Mouse (Mus musculus) hindbrain, embryonic 16.5 days (tissue): Measurements from ENCODE around the gene Rab29. TPM values are rescaled to one million over a fixed set of nuclear protein-coding genes. Genes with fewer than 3 reads are reported as not detected.

ENCODE experiments used
- ATAC-seq: fragments of 200-750 bp; cut with Nextera tagmentation; 2 replicates; pipeline ENCODE4 v1.8.0; 2017; ENCODE audit warnings: moderate TSS enrichment, moderate library complexity
- H3K27ac ChIP-seq: fragments of 300-500 bp; sonication (generic); 2 replicates; pipeline ENCODE4 v1.5.1; 2014; ENCODE audit warnings: low read depth, mild to moderate bottlenecking, control low read depth, low read length, moderate library complexity
- H3K27me3 ChIP-seq: fragments of 300-500 bp; sonication (generic); replicated peaks from 2 replicates; pipeline ENCODE4 v1.6.1; 2014; ENCODE audit warnings: low read length; ENCODE audit not compliant: control insufficient read depth, insufficient read depth
- H3K36me3 ChIP-seq: fragments of 300-500 bp; sonication (generic); 2 replicates; pipeline ENCODE4 v1.6.1; 2014; ENCODE audit warnings: mild to moderate bottlenecking, low read length, moderate library complexity, mixed read lengths; ENCODE audit not compliant: control insufficient read depth, insufficient read depth
- H3K4me1 ChIP-seq: fragments of 300-500 bp; sonication (generic); 2 replicates; pipeline ENCODE4 v1.6.1; 2014; ENCODE audit warnings: low read depth, low read length; ENCODE audit not compliant: control insufficient read depth, insufficient read depth
- H3K4me2 ChIP-seq: fragments of 300-500 bp; sonication (generic); 2 replicates; pipeline ENCODE4 v1.6.1; 2014; ENCODE audit warnings: mild to moderate bottlenecking, low read length, control low read depth, moderate library complexity
- H3K4me3 ChIP-seq: fragments of 300-500 bp; sonication (generic); 2 replicates; pipeline ENCODE4 v1.5.1; 2014; ENCODE audit warnings: mild to moderate bottlenecking, low read length, control low read depth, moderate library complexity
- H3K9ac ChIP-seq: fragments of 300-500 bp; sonication (generic); 2 replicates; pipeline ENCODE4 v1.6.1; 2014; ENCODE audit warnings: low read depth, mild to moderate bottlenecking, control low read depth, low read length, moderate library complexity
- H3K9me3 ChIP-seq: fragments of 300-500 bp; sonication (generic); 2 replicates; pipeline ENCODE4 v1.6.1; 2014; ENCODE audit warnings: mild to moderate bottlenecking, low read length, moderate library complexity; ENCODE audit not compliant: control insufficient read depth
- WGBS: fragments of 180-500 bp; shearing (Covaris S2); extraction: QIAGEN DNeasy Blood & Tissue Kit; methylation state at CpG from one replicate; pipeline ENCODE4 v1.1.7; 2014; 5-methylcytosine and 5-hydroxymethylcytosine counted together
- polyA plus RNA-seq: library from polyadenylated mRNA; unstranded; fragments of >200 nt; fragmentation: Nextera tagmentation; extraction: Ambion mirVana; gene quantifications from 2 replicates; pipeline ENCODE4 v1.2.1, GENCODE M21; 2015

Gene Rab29
- polyA plus RNA-seq, 1 experiment from 2014 or later = 8.6 TPM

DNA sequence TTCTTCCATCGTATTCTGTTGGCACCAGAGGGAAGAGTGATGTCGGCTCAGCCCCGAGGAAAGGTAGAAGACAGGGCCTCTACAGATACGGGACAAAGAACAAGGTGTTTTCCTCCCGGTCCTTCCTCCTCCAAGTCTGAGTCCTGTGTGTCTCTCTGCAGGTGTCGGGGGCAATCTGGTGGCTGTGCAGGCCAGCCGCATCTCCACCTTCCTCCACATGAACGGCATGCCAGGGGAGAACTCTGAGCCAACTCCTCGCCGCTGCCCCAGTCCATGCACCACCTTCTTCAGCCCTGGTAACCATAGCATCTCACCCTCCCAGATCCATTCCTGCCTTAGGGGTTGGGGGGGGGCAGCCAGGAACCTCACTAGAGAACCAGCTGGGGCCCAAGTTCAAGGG, 23.3 kb upstream of the Rab29 start:
- H3K4me1 ChIP-seq = no peaks in the 10 kb centered on the region
- no peaks in the 10 kb centered on the region for H3K27me3 ChIP-seq
- H3K4me3 ChIP-seq = no peak overlapping the region
- ATAC-seq = no peak
- no peak overlapping the region for H3K9ac ChIP-seq
- no peak overlapping the region for H3K4me2 ChIP-seq
- 95% methylated on average over 10 of the region's 10 CpGs for WGBS
- peaks cover 11% of the 10 kb centered on the region; the same call in 1 of the 2 replicates for H3K36me3 ChIP-seq
- no peak overlapping the region for H3K27ac ChIP-seq
- H3K9me3 ChIP-seq = no peaks in the 10 kb centered on the region

DNA sequence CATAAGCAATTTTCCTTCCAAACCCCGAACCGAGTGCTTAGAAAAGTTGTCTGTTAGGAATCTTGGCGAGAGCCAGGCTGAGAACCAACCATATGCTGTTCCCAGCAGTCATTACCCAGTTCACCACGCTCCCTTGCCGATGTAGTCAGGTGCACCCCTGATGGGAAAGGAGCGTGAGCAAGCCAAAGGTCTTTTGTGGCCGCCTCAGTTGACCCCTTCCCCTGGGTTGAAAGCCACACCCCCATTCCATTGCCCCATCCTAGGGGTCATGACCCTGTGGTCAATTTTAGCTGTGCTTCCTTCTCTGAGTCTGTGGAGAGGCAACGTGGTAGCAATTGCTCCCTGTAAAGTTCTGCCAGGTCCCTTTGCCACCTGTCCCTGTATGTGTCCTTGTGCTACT, 22.1 kb upstream of the Rab29 start:
- no peak overlapping the region for H3K9ac ChIP-seq
- no peak overlapping the region for H3K4me2 ChIP-seq
- H3K4me3 ChIP-seq = no peak overlapping the region
- no peak for ATAC-seq
- H3K36me3 ChIP-seq = peaks cover 11% of the 10 kb centered on the region; the same call in 1 of the 2 replicates
- no peaks in the 10 kb centered on the region for H3K27me3 ChIP-seq
- no peak overlapping the region for H3K27ac ChIP-seq
- no peaks in the 10 kb centered on the region for H3K4me1 ChIP-seq
- 38% methylated on average over 8 of the region's 8 CpGs for WGBS
- H3K9me3 ChIP-seq = no peaks in the 10 kb centered on the region

DNA sequence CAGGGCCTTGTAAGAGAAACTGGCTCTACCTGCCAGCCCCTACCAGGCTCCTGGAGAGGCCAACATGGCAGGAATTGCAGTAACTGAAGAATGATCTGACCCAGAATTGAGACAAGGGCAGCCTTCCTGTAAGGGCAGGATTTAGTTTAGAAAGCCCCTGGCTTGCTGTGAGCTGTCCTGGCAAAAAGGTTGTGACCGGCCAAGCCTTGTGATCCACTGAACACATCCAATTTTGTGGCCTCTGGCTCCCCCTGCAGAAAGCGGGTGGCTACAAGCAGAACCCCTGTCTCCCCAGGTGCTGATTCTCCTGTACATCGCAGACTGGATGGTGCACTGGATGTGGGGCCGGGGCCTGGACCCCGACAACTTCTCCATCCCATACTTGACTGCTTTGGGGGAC, 20.8 kb upstream of the Rab29 start:
- 76% methylated on average over 5 of the region's 5 CpGs for WGBS

DNA sequence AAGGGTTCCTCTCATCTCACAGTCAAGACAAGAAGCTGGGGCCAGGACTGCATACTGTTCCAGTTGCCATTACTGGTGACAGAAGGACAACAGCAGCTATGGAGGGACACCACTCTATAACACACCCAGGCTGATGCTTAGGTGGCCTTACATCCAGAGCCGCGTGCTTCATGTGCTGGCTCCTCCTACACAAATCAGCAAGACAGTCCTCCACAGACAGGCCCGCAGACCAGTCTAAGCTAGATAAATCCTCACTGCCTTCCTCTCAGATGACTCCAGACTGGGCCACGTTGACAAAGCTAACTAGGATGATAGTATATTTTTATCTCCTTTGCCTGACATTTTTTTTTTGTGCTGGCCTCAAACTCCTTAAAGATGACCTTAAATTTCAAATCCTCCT, 5.2 kb upstream of the Rab29 start:
- Histone ChIP-seq H3K4me3 (no peak overlapping the region), H3K27me3 (no peaks in the 10 kb centered on the region), H3K9me3 (no peaks in the 10 kb centered on the region), H3K27ac (no peak overlapping the region), H3K9ac (no peak overlapping the region), H3K36me3 (no peaks in the 10 kb centered on the region), H3K4me1 (no peaks in the 10 kb centered on the region), H3K4me2 (no peak overlapping the region)
- WGBS = 76% methylated on average over 4 of the region's 4 CpGs
- no peak for ATAC-seq

More for the DNA sequence above, 20.8 kb upstream of the Rab29 start:
- no peaks in the 10 kb centered on the region for H3K9me3 ChIP-seq
- no peak overlapping the region for H3K27ac ChIP-seq
- H3K9ac ChIP-seq = no peak overlapping the region
- H3K27me3 ChIP-seq = no peaks in the 10 kb centered on the region
- peaks cover 7% of the 10 kb centered on the region; the same call in 1 of the 2 replicates for H3K36me3 ChIP-seq
- H3K4me1 ChIP-seq = no peaks in the 10 kb centered on the region
- no peak for ATAC-seq
- H3K4me3 ChIP-seq = no peak overlapping the region
- no peak overlapping the region for H3K4me2 ChIP-seq

DNA sequence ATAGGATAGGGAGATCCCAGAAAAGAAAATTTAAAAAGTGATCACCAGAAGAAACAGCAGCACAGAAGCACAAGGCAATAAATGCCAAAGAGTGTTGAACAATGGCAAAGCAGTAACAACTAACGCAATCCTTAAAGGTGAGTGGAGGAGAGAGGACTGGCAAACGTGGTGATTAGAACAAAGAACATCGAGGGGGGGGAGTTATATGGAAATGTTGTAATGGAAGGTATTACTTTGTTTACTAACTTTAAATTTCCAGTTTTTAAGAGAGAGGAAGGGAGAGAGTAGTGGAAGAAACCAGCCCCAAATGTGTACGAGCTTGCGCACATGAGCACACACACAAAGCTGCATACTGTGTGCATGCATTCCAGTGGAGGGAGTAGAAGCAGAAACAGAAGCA, 1.4 kb upstream of the Rab29 start:
- Histone ChIP-seq H3K4me3 (no peak overlapping the region), H3K9ac (no peak overlapping the region), H3K4me1 (peaks cover 4% of the 10 kb centered on the region; the same call in 1 of the 2 replicates), H3K4me2 (no peak overlapping the region), H3K36me3 (no peaks in the 10 kb centered on the region), H3K9me3 (no peaks in the 10 kb centered on the region), H3K27ac (no peak overlapping the region), H3K27me3 (no peaks in the 10 kb centered on the region)
- ATAC-seq = no peak
- WGBS = 78% methylated on average over 5 of the region's 5 CpGs

DNA sequence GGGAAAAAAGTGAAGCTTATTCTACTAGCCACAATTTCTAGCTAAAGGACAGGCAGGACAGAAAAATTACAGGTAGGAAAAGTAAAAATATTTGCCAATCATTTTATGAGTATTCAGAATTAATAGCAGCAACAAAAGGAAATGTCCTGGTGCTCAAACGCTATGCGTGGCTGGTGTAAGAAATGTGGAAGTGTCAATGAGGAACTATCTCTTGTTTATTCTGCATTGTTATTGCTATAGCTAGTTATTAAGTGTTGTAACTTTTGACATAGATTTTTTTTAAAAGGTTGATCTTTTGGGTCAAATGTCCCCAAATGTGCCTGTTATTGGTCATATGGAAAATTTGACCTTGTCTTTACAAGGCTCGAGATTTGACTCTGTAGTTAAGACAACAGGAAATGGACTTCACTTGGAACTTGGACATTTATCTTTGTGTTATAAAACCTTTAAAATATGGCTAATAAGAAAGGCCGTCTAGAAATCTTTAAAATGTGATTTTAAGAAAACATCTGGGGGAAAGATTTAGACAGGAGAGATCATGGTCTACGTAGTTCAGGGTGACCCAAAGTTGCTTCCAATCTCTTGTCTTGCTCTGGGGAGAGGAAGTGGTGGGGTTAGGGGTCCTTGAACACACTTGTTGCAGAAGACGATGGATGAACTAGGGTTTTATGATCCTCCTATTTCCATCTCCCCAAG, 572 bp upstream of the Rab29 start:
- Histone ChIP-seq H3K27me3 (no peaks in the 10 kb centered on the region), H3K4me2 (no peak overlapping the region; the same call in 1 of the 2 replicates), H3K4me1 (peaks cover 4% of the 10 kb centered on the region; the same call in 1 of the 2 replicates), H3K9ac (no peak overlapping the region), H3K27ac (no peak overlapping the region), H3K9me3 (no peaks in the 10 kb centered on the region), H3K36me3 (no peaks in the 10 kb centered on the region), H3K4me3 (no peak overlapping the region)
- ATAC-seq = peak; percentile 48
- 80% methylated on average over 6 of the region's 6 CpGs for WGBS

DNA sequence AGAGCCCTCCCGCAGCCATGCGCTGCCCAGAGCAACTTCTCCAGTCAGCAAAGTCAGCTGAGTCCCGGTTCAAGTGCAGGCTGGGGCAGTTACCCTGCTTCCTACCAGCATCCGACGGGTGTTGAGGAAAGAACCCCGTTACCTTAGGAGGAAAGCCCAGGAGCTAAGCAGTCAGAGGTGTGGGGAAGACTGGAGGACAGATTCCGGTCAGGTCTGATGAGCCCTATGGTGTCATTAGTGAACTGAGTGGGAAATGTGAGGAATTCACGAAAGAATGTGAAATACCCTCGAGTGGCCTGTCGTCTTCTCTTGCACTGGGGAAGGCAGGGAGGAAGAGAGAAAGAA, 894 bp downstream of the Rab29 start:
- no peaks in the 10 kb centered on the region for H3K9me3 ChIP-seq
- H3K36me3 ChIP-seq = no peaks in the 10 kb centered on the region
- H3K4me3 ChIP-seq = peak overlapping the region; percentile 46
- H3K9ac ChIP-seq = peak overlapping the region; percentile 47
- H3K4me2 ChIP-seq = peak overlapping the region; percentile 60
- ATAC-seq = peak; percentile 19; the same call in 1 of the 2 replicates
- 23% methylated on average over 10 of the region's 10 CpGs for WGBS
- H3K27me3 ChIP-seq = no peaks in the 10 kb centered on the region
- peaks cover 4% of the 10 kb centered on the region; the same call in 1 of the 2 replicates for H3K4me1 ChIP-seq
- no peak overlapping the region for H3K27ac ChIP-seq

DNA sequence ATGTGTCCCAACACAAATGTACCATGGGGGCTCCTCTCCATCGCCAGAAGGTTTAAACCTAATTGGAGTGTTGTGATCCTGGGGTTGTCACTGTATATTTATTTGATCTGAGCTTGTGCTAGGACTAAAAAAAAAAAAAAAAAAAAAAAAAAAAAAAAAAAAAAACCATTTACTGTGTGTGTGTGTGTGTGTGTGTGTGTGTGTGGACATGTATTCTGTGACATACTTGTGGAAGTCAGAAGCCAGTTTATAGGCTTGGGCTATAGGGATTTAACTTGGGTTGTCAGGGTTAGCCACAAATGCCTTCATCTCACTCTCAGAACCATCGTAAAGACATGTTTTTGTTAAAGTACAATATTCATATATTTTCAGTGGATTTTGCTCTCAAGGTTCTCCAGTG, 2.5 kb downstream of the Rab29 start:
- Histone ChIP-seq H3K9ac (no peak overlapping the region), H3K4me1 (peaks cover 4% of the 10 kb centered on the region; the same call in 1 of the 2 replicates), H3K36me3 (no peaks in the 10 kb centered on the region), H3K4me2 (no peak overlapping the region), H3K27ac (no peak overlapping the region), H3K27me3 (no peaks in the 10 kb centered on the region), H3K9me3 (no peaks in the 10 kb centered on the region), H3K4me3 (no peak overlapping the region)
- no peak for ATAC-seq
- 85% methylated on average over 2 of the region's 2 CpGs for WGBS

DNA sequence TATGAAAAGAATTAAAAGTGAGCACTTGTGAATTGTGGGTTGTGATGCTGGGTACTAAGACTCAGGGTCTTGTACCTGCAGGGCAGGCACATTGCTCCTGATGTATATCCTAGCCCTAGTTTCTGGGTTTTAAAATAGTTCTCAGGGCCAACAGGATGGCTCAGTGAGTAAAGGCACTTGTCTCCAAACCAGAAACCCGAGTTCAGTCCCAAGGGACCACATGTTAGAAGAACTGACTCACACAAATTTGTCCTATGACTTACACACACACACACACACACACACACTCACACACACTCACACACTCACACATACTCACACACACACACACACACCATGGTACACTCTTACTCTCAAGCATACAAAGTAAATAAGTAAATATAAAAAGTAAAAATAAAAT, 5.8 kb downstream of the Rab29 start:
- no peak overlapping the region for H3K9ac ChIP-seq
- H3K27ac ChIP-seq = no peak overlapping the region
- peaks cover under 1% of the 10 kb centered on the region; the same call in 1 of the 2 replicates for H3K4me1 ChIP-seq
- no peak overlapping the region for H3K4me3 ChIP-seq
- no peaks in the 10 kb centered on the region for H3K36me3 ChIP-seq
- ATAC-seq = no peak
- H3K27me3 ChIP-seq = no peaks in the 10 kb centered on the region
- H3K9me3 ChIP-seq = no peaks in the 10 kb centered on the region
- H3K4me2 ChIP-seq = no peak overlapping the region
- 63% methylated on average over 1 of the region's 1 CpGs for WGBS
